Mouse (Mus musculus): ENCODE measurements around the gene Psmc3.
"Not testable (repeated sequence)": the region's sequence is repeated elsewhere in the genome, so short reads cannot be mapped to it uniquely, and the experiment has no call there.

Psmc3 gene

GRCm38 (mm10) chr2:91053934-91054382 lies at the start of gene Psmc3:
Gene Psmc3 (plus strand): TSS chr2:91054009.
- TF ChIP-seq POU5F1 (IDR thresholded peaks at IDR 0.05; ENCODE audit: borderline replicate concordance, low read length), result no peak
- no peak for TF ChIP-seq CTCF (conservative IDR thresholded peaks at IDR 0.05; ENCODE audit: low read length)
- no peak for TF ChIP-seq NANOG (IDR thresholded peaks at IDR 0.05; ENCODE audit: borderline replicate concordance, low read length)
- peaks cover 32% of the 10 kb centered on the region for H3K4me1 ChIP-seq (replicated peaks; ENCODE audit: low read depth, low read length)
- peak within 1 kb of the TSS; percentile 98 for H3K4me3 ChIP-seq (replicated peaks; ENCODE audit: low read length)
- no peaks in the 10 kb centered on the region for H3K27me3 ChIP-seq (ENCODE audit: insufficient read depth, low read length)
- no peaks in the 10 kb centered on the region for H3K9me3 ChIP-seq (ENCODE audit: low read length)
- peaks cover 50% of the 10 kb centered on the region for H3K36me3 ChIP-seq (ENCODE audit: insufficient read depth, low read length)

GRCm38 (mm10) chr2:91008536-91008935 lies 45.3 kb upstream of the Psmc3 start:
- H3K27me3 ChIP-seq (ENCODE audit: insufficient read depth, low read length), result no peaks in the 10 kb centered on the region
- no peak overlapping the region for H3K4me3 ChIP-seq (replicated peaks; ENCODE audit: low read length)
- H3K4me1 ChIP-seq (replicated peaks; ENCODE audit: low read depth, low read length), result peaks cover 10% of the 10 kb centered on the region; the same call in 1 of the 2 replicates
- no peak for TF ChIP-seq CTCF (conservative IDR thresholded peaks at IDR 0.05; ENCODE audit: low read length)
- no peak for TF ChIP-seq NANOG (IDR thresholded peaks at IDR 0.05; ENCODE audit: borderline replicate concordance, low read length)
- TF ChIP-seq POU5F1 (IDR thresholded peaks at IDR 0.05; ENCODE audit: borderline replicate concordance, low read length), result no peak
- H3K36me3 ChIP-seq (ENCODE audit: insufficient read depth, low read length), result peaks cover 96% of the 10 kb centered on the region
- H3K9me3 ChIP-seq (ENCODE audit: low read length), result no peaks in the 10 kb centered on the region

DNA sequence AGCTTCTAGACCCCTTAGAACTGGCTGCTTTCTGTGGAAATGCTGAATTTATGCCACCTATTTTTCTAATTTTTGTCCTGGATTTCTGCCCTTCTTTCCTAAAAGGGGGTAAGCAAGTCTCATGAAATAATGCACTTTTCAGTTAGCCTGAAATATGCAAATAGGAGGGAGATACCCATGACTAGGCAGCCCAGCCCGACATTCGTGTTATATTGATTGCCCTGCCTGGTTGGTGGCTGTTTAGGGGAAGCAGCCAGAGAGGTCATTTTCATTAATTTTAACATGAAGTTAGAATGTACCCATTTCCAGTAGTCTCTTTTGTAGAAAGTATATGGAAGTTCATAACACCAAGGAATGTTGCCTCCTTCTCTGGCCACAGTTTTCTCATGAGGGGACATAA lies 39.9 kb upstream of the Psmc3 start:
- Histone ChIP-seq H3K36me3 (ENCODE audit: insufficient read depth, low read length) (peaks cover 96% of the 10 kb centered on the region), H3K4me1 (replicated peaks; ENCODE audit: low read depth, low read length) (peaks cover 48% of the 10 kb centered on the region), H3K27me3 (ENCODE audit: insufficient read depth, low read length) (no peaks in the 10 kb centered on the region), H3K9me3 (ENCODE audit: low read length) (no peaks in the 10 kb centered on the region), H3K4me3 (replicated peaks; ENCODE audit: low read length) (no peak overlapping the region)
- TF ChIP-seq CTCF (conservative IDR thresholded peaks at IDR 0.05; ENCODE audit: low read length), result no peak
- TF ChIP-seq NANOG (IDR thresholded peaks at IDR 0.05; ENCODE audit: borderline replicate concordance, low read length), result no peak
- no peak for TF ChIP-seq POU5F1 (IDR thresholded peaks at IDR 0.05; ENCODE audit: borderline replicate concordance, low read length)

DNA sequence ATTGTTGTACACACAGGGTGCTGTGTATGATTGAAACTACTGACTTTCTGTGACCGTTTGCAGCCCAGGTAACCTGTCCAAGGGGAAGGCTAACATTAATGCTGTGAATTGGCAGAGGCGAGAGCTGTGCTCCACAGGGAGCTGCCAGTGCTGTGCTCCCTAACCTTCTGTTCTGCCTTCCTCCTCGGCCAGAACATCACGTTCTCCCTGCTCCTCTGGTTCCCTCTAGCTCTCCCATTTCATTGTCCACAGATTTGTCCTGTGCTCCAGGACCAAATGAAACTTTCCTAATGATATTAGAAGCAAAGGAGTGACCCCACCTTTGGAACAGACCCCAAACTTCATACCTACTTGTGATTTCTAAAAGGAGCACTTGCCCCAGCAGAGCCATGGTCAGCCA lies 38.4 kb upstream of the Psmc3 start:
- H3K9me3 ChIP-seq (ENCODE audit: low read length), result no peaks in the 10 kb centered on the region
- TF ChIP-seq CTCF (conservative IDR thresholded peaks at IDR 0.05; ENCODE audit: low read length) (no peak), POU5F1 (IDR thresholded peaks at IDR 0.05; ENCODE audit: borderline replicate concordance, low read length) (no peak), NANOG (IDR thresholded peaks at IDR 0.05; ENCODE audit: borderline replicate concordance, low read length) (no peak)
- peaks cover 56% of the 10 kb centered on the region for H3K4me1 ChIP-seq (replicated peaks; ENCODE audit: low read depth, low read length)
- H3K4me3 ChIP-seq (replicated peaks; ENCODE audit: low read length), result no peak overlapping the region
- H3K36me3 ChIP-seq (ENCODE audit: insufficient read depth, low read length), result peaks cover 90% of the 10 kb centered on the region
- no peaks in the 10 kb centered on the region for H3K27me3 ChIP-seq (ENCODE audit: insufficient read depth, low read length)

- no peaks in the 10 kb centered on the region for H3K9me3 ChIP-seq (ENCODE audit: low read length)
- no peak overlapping the region for H3K4me3 ChIP-seq (replicated peaks; ENCODE audit: low read length)
- peaks cover 57% of the 10 kb centered on the region for H3K4me1 ChIP-seq (replicated peaks; ENCODE audit: low read depth, low read length)
- no peaks in the 10 kb centered on the region for H3K27me3 ChIP-seq (ENCODE audit: insufficient read depth, low read length)
- peaks cover 67% of the 10 kb centered on the region for H3K36me3 ChIP-seq (ENCODE audit: insufficient read depth, low read length)
- TF ChIP-seq POU5F1 (IDR thresholded peaks at IDR 0.05; ENCODE audit: borderline replicate concordance, low read length) (no peak), CTCF (conservative IDR thresholded peaks at IDR 0.05; ENCODE audit: low read length) (peak; percentile 22; the same call in 1 of the 2 replicates), NANOG (IDR thresholded peaks at IDR 0.05; ENCODE audit: borderline replicate concordance, low read length) (no peak)
These were observed 35.6 kb upstream of the Psmc3 start for GRCm38 (mm10) chr2:91018061-91018788.

DNA sequence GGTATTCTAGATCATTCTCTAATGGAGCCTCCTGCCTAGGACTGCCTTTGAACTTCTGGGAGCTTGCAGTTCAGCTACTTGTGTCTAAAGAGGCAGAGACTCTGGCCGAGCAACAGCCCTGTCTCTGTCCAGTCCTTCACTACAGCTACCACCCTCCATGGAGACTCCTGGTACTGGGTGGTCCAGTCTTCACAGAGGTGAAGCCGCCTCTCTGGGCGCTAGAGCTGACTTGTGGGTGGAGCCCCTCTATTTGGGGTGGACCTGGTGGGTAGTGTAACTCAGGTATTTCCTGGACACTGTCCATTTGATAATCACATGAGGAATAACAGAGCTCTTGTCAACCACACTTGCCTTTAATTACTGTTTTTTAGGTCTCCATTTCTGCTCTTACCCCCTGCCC lies 33.9 kb upstream of the Psmc3 start:
- Histone ChIP-seq H3K4me1 (replicated peaks; ENCODE audit: low read depth, low read length) (peaks cover 74% of the 10 kb centered on the region), H3K9me3 (ENCODE audit: low read length) (no peaks in the 10 kb centered on the region), H3K4me3 (replicated peaks; ENCODE audit: low read length) (no peak overlapping the region), H3K36me3 (ENCODE audit: insufficient read depth, low read length) (peaks cover 50% of the 10 kb centered on the region), H3K27me3 (ENCODE audit: insufficient read depth, low read length) (no peaks in the 10 kb centered on the region)
- no peak for TF ChIP-seq NANOG (IDR thresholded peaks at IDR 0.05; ENCODE audit: borderline replicate concordance, low read length)
- no peak for TF ChIP-seq POU5F1 (IDR thresholded peaks at IDR 0.05; ENCODE audit: borderline replicate concordance, low read length)
- no peak for TF ChIP-seq CTCF (conservative IDR thresholded peaks at IDR 0.05; ENCODE audit: low read length)

DNA sequence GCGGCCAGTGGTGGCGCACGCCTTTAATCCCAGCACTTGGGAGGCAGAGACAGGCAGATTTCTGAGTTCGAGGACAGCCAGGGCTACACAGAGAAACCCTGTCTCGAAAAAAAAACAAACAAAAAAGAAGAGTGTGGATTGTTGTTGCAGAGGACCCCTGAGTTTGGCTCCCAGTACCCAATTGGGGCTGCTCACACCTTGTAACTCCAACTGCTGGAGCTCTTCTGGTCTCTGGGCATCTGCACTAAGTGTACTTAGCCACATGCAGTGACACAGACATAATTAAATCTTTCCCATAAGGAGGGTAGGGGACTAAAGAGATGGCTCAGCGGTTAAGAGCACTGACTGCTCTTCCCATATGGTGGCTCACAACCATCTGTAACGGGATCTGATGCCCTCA lies 31.5 kb upstream of the Psmc3 start:
- not testable (repeated sequence) for H3K4me3 ChIP-seq (replicated peaks; ENCODE audit: low read length); H3K27me3 ChIP-seq (ENCODE audit: insufficient read depth, low read length); H3K9me3 ChIP-seq (ENCODE audit: low read length)
- peaks cover 60% of the 10 kb centered on the region for H3K4me1 ChIP-seq (replicated peaks; ENCODE audit: low read depth, low read length)
- peaks cover 26% of the 10 kb centered on the region for H3K36me3 ChIP-seq (ENCODE audit: insufficient read depth, low read length)

DNA sequence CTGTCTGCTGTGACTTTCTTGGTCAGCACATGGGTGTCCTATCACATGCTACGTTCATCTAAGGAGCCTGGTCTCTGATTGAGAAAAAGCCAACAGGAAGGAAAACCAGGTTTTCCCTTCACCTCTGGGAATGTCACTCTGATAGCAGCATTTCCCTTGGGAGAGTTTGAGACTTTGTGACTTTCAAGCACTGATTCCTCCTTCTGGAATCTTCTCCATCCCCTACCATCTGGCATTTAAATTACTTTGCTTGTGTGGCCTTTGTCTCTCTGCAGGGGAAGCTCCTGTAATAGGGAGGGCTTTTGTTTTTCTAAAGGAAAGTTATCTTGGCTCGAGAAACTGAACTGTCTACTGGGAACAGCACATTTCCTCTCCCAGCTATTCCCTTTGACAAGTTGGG lies 30.7 kb upstream of the Psmc3 start:
- Histone ChIP-seq H3K27me3 (ENCODE audit: insufficient read depth, low read length) (no peaks in the 10 kb centered on the region), H3K9me3 (ENCODE audit: low read length) (no peaks in the 10 kb centered on the region), H3K4me1 (replicated peaks; ENCODE audit: low read depth, low read length) (peaks cover 51% of the 10 kb centered on the region), H3K4me3 (replicated peaks; ENCODE audit: low read length) (no peak overlapping the region), H3K36me3 (ENCODE audit: insufficient read depth, low read length) (peaks cover 18% of the 10 kb centered on the region)
- no peak for TF ChIP-seq CTCF (conservative IDR thresholded peaks at IDR 0.05; ENCODE audit: low read length)
- no peak for TF ChIP-seq POU5F1 (IDR thresholded peaks at IDR 0.05; ENCODE audit: borderline replicate concordance, low read length)
- TF ChIP-seq NANOG (IDR thresholded peaks at IDR 0.05; ENCODE audit: borderline replicate concordance, low read length), result no peak

DNA sequence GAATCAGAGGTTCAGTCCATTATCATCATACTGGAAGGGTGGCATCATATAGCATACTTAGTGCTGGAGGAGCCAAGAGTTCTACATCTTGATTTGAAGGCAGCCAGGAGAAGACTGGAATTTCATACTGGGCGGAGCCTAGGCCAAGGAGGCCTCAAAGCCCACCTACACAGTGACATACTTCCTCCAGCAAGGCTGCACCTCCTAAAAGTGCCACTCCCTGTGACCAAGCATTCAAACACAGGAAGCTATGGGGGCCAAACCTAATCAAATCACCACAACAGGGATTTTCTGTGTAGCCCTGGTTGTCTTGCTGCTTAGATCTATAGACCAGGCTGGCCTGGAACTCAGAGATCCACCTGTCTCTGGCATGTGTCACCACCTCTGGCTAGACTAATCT lies 29.9 kb upstream of the Psmc3 start:
- peaks cover 43% of the 10 kb centered on the region for H3K4me1 ChIP-seq (replicated peaks; ENCODE audit: low read depth, low read length)
- no peaks in the 10 kb centered on the region for H3K9me3 ChIP-seq (ENCODE audit: low read length)
- H3K27me3 ChIP-seq (ENCODE audit: insufficient read depth, low read length), result no peaks in the 10 kb centered on the region
- no peak overlapping the region for H3K4me3 ChIP-seq (replicated peaks; ENCODE audit: low read length)
- peaks cover 14% of the 10 kb centered on the region for H3K36me3 ChIP-seq (ENCODE audit: insufficient read depth, low read length)
- no peak for TF ChIP-seq POU5F1 (IDR thresholded peaks at IDR 0.05; ENCODE audit: borderline replicate concordance, low read length)
- no peak for TF ChIP-seq NANOG (IDR thresholded peaks at IDR 0.05; ENCODE audit: borderline replicate concordance, low read length)
- no peak for TF ChIP-seq CTCF (conservative IDR thresholded peaks at IDR 0.05; ENCODE audit: low read length)
